ENCODE assay signal across 9 mouse cellular contexts in genomic region chr10:126962966-126963330, GRCm38 (mm10). TPM values are rescaled to one million over a fixed set of nuclear protein-coding genes. Genes with fewer than 3 reads are reported as not detected.
DNase-seq lines count a peak whose midpoint lies in the region; ATAC-seq and TF ChIP-seq lines count a peak whose summit lies in the region.
"Had no signal": no experiment of that assay in that cellular context is flagged by ENCODE, and none has a peak within 500 bp of the region (broad histone marks: within the 10 kb centered on the region; RNA-seq: fewer than 3 reads in every experiment).

No protein-coding gene starts in this region.

- TF ChIP-seq CTCF in hindbrain, postnatal 0 days (IDR thresholded peaks at IDR 0.05; ENCODE audit: low read depth) = no peak

- H3K4me1 ChIP-seq in hindbrain, postnatal 0 days (ENCODE audit: insufficient read depth, low read length) = no peaks in the 10 kb centered on the region
- no peaks in the 10 kb centered on the region; the same call in 1 of the 2 replicates for H3K4me1 ChIP-seq in hindbrain, embryonic 11.5 days (replicated peaks; ENCODE audit: control insufficient read depth, insufficient read depth, low read length)
- H3K4me1 ChIP-seq in embryonic facial prominence, embryonic 12.5 days = peaks cover 20% of the 10 kb centered on the region
- H3K4me1 ChIP-seq in heart, embryonic 16.5 days (ENCODE audit: control insufficient read depth, insufficient read depth, low read length) = peaks cover 15% of the 10 kb centered on the region
- H3K4me1 ChIP-seq in limb, embryonic 13.5 days = peaks cover 25% of the 10 kb centered on the region

- no peak overlapping the region for H3K9ac ChIP-seq in hindbrain, postnatal 0 days (replicated peaks; ENCODE audit: low read length)
- no peak overlapping the region for H3K9ac ChIP-seq in hindbrain, embryonic 11.5 days (ENCODE audit: low read depth, low read length)
- H3K9ac ChIP-seq in embryonic facial prominence, embryonic 12.5 days = no peak overlapping the region
- H3K9ac ChIP-seq in heart, embryonic 16.5 days (ENCODE audit: low read length) = peak overlapping the region; percentile 41; the same call in 1 of the 2 replicates
- H3K9ac ChIP-seq in limb, embryonic 13.5 days = 0 out of 2 replicates have a peak overlapping the region, but pooled peaks have one; percentile 40
- H3K9ac ChIP-seq: midbrain, embryonic 12.5 days had no signal

- H3K27ac ChIP-seq in hindbrain, postnatal 0 days = peak overlapping the region; percentile 12; the same call in 1 of the 2 replicates
- no peak overlapping the region for H3K27ac ChIP-seq in hindbrain, embryonic 11.5 days (ENCODE audit: low read depth, low read length)
- H3K27ac ChIP-seq in embryonic facial prominence, embryonic 12.5 days = peak overlapping the region; percentile 83
- H3K27ac ChIP-seq in heart, embryonic 16.5 days (ENCODE audit: low read length) = peak overlapping the region; percentile 81
- peak overlapping the region; percentile 92 for H3K27ac ChIP-seq in limb, embryonic 13.5 days

- no peaks in the 10 kb centered on the region for H3K36me3 ChIP-seq in hindbrain, postnatal 0 days (ENCODE audit: insufficient read depth, low read length)
- no peaks in the 10 kb centered on the region for H3K36me3 ChIP-seq in hindbrain, embryonic 11.5 days (ENCODE audit: control insufficient read depth, insufficient read depth, low read length)
- no peaks in the 10 kb centered on the region for H3K36me3 ChIP-seq in embryonic facial prominence, embryonic 12.5 days
- H3K36me3 ChIP-seq in heart, embryonic 16.5 days (ENCODE audit: control insufficient read depth, insufficient read depth) = no peaks in the 10 kb centered on the region
- no peaks in the 10 kb centered on the region for H3K36me3 ChIP-seq in limb, embryonic 13.5 days
- H3K36me3 ChIP-seq: midbrain, embryonic 12.5 days had no signal

- no peak for DNase-seq in hindbrain, postnatal 0 days (ENCODE audit: low spot score)
- DNase-seq in hindbrain, embryonic 11.5 days (ENCODE audit: low spot score) = no peak
- DNase-seq in right cerebral cortex, postnatal 25 days = no peak
- DNase-seq in yolk sac, embryonic 10.5 days (ENCODE audit: low spot score) = no peak

- no peak overlapping the region for H3K4me2 ChIP-seq in hindbrain, postnatal 0 days (ENCODE audit: low read depth, low read length)
- H3K4me2 ChIP-seq in hindbrain, embryonic 11.5 days (replicated peaks; ENCODE audit: low read depth, low read length) = no peak overlapping the region
- no peak overlapping the region for H3K4me2 ChIP-seq in embryonic facial prominence, embryonic 12.5 days (replicated peaks)
- no peak overlapping the region for H3K4me2 ChIP-seq in heart, embryonic 16.5 days (ENCODE audit: low read depth, low read length)
- peak overlapping the region; percentile 20; the same call in 1 of the 2 replicates for H3K4me2 ChIP-seq in limb, embryonic 13.5 days (replicated peaks)
- H3K4me2 ChIP-seq: midbrain, embryonic 12.5 days had no signal

- H3K9me3 ChIP-seq in hindbrain, postnatal 0 days (ENCODE audit: low read length) = no peaks in the 10 kb centered on the region
- no peaks in the 10 kb centered on the region for H3K9me3 ChIP-seq in hindbrain, embryonic 11.5 days (ENCODE audit: control insufficient read depth, low read length)
- no peaks in the 10 kb centered on the region for H3K9me3 ChIP-seq in embryonic facial prominence, embryonic 12.5 days
- no peaks in the 10 kb centered on the region for H3K9me3 ChIP-seq in heart, embryonic 16.5 days (replicated peaks; ENCODE audit: control insufficient read depth, low read length)
- no peaks in the 10 kb centered on the region for H3K9me3 ChIP-seq in limb, embryonic 13.5 days
- H3K9me3 ChIP-seq: midbrain, embryonic 12.5 days had no signal

- peaks cover 7% of the 10 kb centered on the region; the same call in 1 of the 2 replicates for H3K27me3 ChIP-seq in hindbrain, postnatal 0 days (ENCODE audit: insufficient read depth, low read length)
- peaks cover 41% of the 10 kb centered on the region for H3K27me3 ChIP-seq in hindbrain, embryonic 11.5 days (ENCODE audit: control insufficient read depth, insufficient read depth, low read length)
- no peaks in the 10 kb centered on the region for H3K27me3 ChIP-seq in embryonic facial prominence, embryonic 12.5 days
- H3K27me3 ChIP-seq in heart, embryonic 16.5 days (ENCODE audit: control insufficient read depth, insufficient read depth, low read length) = no peaks in the 10 kb centered on the region
- no peaks in the 10 kb centered on the region for H3K27me3 ChIP-seq in limb, embryonic 13.5 days

- ATAC-seq in hindbrain, postnatal 0 days = no peak
- ATAC-seq in hindbrain, embryonic 11.5 days (ENCODE audit: low FRiP score) = no peak
- ATAC-seq in embryonic facial prominence, embryonic 12.5 days (ENCODE audit: insufficient number of reproducible peaks, insufficient read depth, low FRiP score, low TSS enrichment) = no peak
- ATAC-seq in heart, embryonic 16.5 days (replicated peaks; ENCODE audit: extremely low read depth, insufficient read depth, low FRiP score) = no peak
- no peak for ATAC-seq in limb, embryonic 13.5 days (ENCODE audit: low FRiP score, low read depth)
- ATAC-seq in megakaryocyte-erythroid progenitor cell, adult 5-6 weeks (replicated peaks; ENCODE audit: low FRiP score, low TSS enrichment, poor library complexity, severe bottlenecking) = no peak

- 40% methylated on average over 6 of the region's 6 CpGs for WGBS in hindbrain, postnatal 0 days
- WGBS in hindbrain, embryonic 11.5 days = 56% methylated on average over 6 of the region's 6 CpGs
- WGBS in embryonic facial prominence, embryonic 12.5 days = 33% methylated on average over 6 of the region's 6 CpGs
- 44% methylated on average over 6 of the region's 6 CpGs for WGBS in heart, embryonic 16.5 days
- WGBS in limb, embryonic 13.5 days = 18% methylated on average over 6 of the region's 6 CpGs

- H3K4me3 ChIP-seq in hindbrain, postnatal 0 days (ENCODE audit: low read length) = no peak overlapping the region
- H3K4me3 ChIP-seq in hindbrain, embryonic 11.5 days (ENCODE audit: low read depth, low read length) = no peak overlapping the region
- no peak overlapping the region for H3K4me3 ChIP-seq in embryonic facial prominence, embryonic 12.5 days
- no peak overlapping the region for H3K4me3 ChIP-seq in heart, embryonic 16.5 days (ENCODE audit: low read length)
- H3K4me3 ChIP-seq in limb, embryonic 13.5 days = no peak overlapping the region
- H3K4me3 ChIP-seq: midbrain, embryonic 12.5 days had no signal

RNA-seq across cellular contexts. Expression of gene Ctdsp2, which starts 15.6 kb away (rescaled TPM):
- 64.5 and 64.7 TPM in 2 replicates for total RNA-seq in hindbrain, postnatal 0 days (2014; rRNA removed)
- 15.0 and 16.7 TPM in 2 replicates for polyA plus RNA-seq in hindbrain, postnatal 0 days (2015; fragmentation: Nextera tagmentation; extraction: Ambion mirVana)
- polyA plus RNA-seq in hindbrain, embryonic 11.5 days (2014; fragmentation: Nextera tagmentation; extraction: Ambion mirVana) = 38.7 and 40.3 TPM in 2 replicates
- 85.1 and 91.0 TPM in 2 replicates for polyA plus RNA-seq in embryonic facial prominence, embryonic 12.5 days (2016; fragmentation: Nextera tagmentation; extraction: Ambion mirVana)
- polyA plus RNA-seq in heart, embryonic 16.5 days (2015; fragmentation: Nextera tagmentation; extraction: Ambion mirVana) = 38.2 and 41.8 TPM in 2 replicates
- polyA plus RNA-seq in limb, embryonic 13.5 days (2015; fragmentation: Nextera tagmentation; extraction: Ambion mirVana) = 78.2 and 78.9 TPM in 2 replicates
- 54.7 and 56.7 TPM in 2 replicates for total RNA-seq in megakaryocyte-erythroid progenitor cell, adult 5-6 weeks (2014; fragmentation: Nextera tagmentation)
- 18.3 and 24.7 TPM in 2 replicates for total RNA-seq in megakaryocyte-erythroid progenitor cell, adult 5-6 weeks (2017)

RNA-seq across cellular contexts. Expression of gene Avil, which starts 37.6 kb away (rescaled TPM):
- total RNA-seq in hindbrain, postnatal 0 days (2014; rRNA removed) = 0.52 and 1.3 TPM in 2 replicates
- 0.98 and 1.4 TPM in 2 replicates for polyA plus RNA-seq in hindbrain, postnatal 0 days (2015; fragmentation: Nextera tagmentation; extraction: Ambion mirVana)
- polyA plus RNA-seq in hindbrain, embryonic 11.5 days (2014; fragmentation: Nextera tagmentation; extraction: Ambion mirVana) = 0.29 and 1.7 TPM in 2 replicates
- 3.3 and 3.9 TPM in 2 replicates for polyA plus RNA-seq in embryonic facial prominence, embryonic 12.5 days (2016; fragmentation: Nextera tagmentation; extraction: Ambion mirVana)
- polyA plus RNA-seq in heart, embryonic 16.5 days (2015; fragmentation: Nextera tagmentation; extraction: Ambion mirVana) = 0.27 and 0.84 TPM in 2 replicates
- polyA plus RNA-seq in limb, embryonic 13.5 days (2015; fragmentation: Nextera tagmentation; extraction: Ambion mirVana) = 0.32 and 0.56 TPM in 2 replicates
- total RNA-seq in megakaryocyte-erythroid progenitor cell, adult 5-6 weeks (2014; fragmentation: Nextera tagmentation) = not detected in 2 replicates
- 0.38 TPM in 1 of 2 replicates, not detected in the other for total RNA-seq in megakaryocyte-erythroid progenitor cell, adult 5-6 weeks (2017)

Comparison
In these comparisons a context has a peak if more than half of its experiments do, and no peak if none do; other contexts are left out.
1. H3K9ac ChIP-seq: peak in heart, embryonic 16.5 days (single experiment) and limb, embryonic 13.5 days (single experiment); none in hindbrain, postnatal 0 days (single experiment), hindbrain, embryonic 11.5 days (single experiment) and embryonic facial prominence, embryonic 12.5 days (single experiment).